Mouse (Mus musculus) CH12.LX (cell line): ENCODE data around the gene Tmc8. TPM values are rescaled to one million over a fixed set of nuclear protein-coding genes. Genes with fewer than 3 reads are reported as not detected.

Experiments
- DNase-seq: peaks from one replicate; pipeline ENCODE4 v3.0.0-alpha.2; 2013; ENCODE audit errors: extremely low read depth
- H3K27ac ChIP-seq: 2 replicates; pipeline ENCODE4 v1.5.1; 2012; ENCODE audit warnings: low read depth, mild to moderate bottlenecking, control low read depth, moderate library complexity; ENCODE audit not compliant: insufficient read depth
- H3K27me3 ChIP-seq: replicated peaks from 2 replicates; pipeline ENCODE3; 2012; ENCODE audit warnings: inconsistent platforms
- H3K36me3 ChIP-seq, 2 experiments: replicated peaks in 1 of 2; 2 replicates each; pipeline versions ENCODE3 to v1.6.1; 2012; ENCODE audit warnings: inconsistent platforms in 1 of 2, low read length in 1 of 2, mild to moderate bottlenecking in 1 of 2, mixed read lengths in 1 of 2, moderate library complexity in 1 of 2; ENCODE audit not compliant: control insufficient read depth in 1 of 2, insufficient read depth in 1 of 2
- H3K4me1 ChIP-seq, 2 experiments: 2 replicates each; pipeline ENCODE4 v1.6.1; 2012; ENCODE audit warnings: inconsistent platforms in 1 of 2, moderate library complexity in 1 of 2; ENCODE audit not compliant: insufficient read depth in 2 of 2, control insufficient read depth in 1 of 2
- H3K4me2 ChIP-seq: 2 replicates; pipeline ENCODE4 v1.6.1; 2012; ENCODE audit warnings: low read depth, mild to moderate bottlenecking, control low read depth; ENCODE audit not compliant: poor library complexity, insufficient read depth, severe bottlenecking
- H3K4me3 ChIP-seq, 3 experiments: fragments of 150-350 bp in 1 of 3; sonication (generic) in 1 of 3; replicated peaks in 1 of 3; 2 replicates each; pipeline versions ENCODE3 to v1.5.1; 2011 to 2012; ENCODE audit warnings: low read depth in 2 of 3, low read length in 2 of 3, mild to moderate bottlenecking in 2 of 3, moderate library complexity in 2 of 3, control low read depth in 1 of 3, improper control_type of control experiment in 1 of 3, inconsistent platforms in 1 of 3, mixed read lengths in 1 of 3; ENCODE audit not compliant: poor library complexity in 1 of 3
- H3K79me2 ChIP-seq: replicated peaks from 2 replicates; pipeline ENCODE4 v1.6.1; 2012; ENCODE audit warnings: mild to moderate bottlenecking, moderate library complexity; ENCODE audit not compliant: control insufficient read depth, poor library complexity, insufficient read depth, severe bottlenecking; ENCODE audit errors: extremely low read depth
- H3K9ac ChIP-seq: 2 replicates; pipeline ENCODE4 v1.6.1; 2012; ENCODE audit warnings: low read depth, mild to moderate bottlenecking, control low read depth, moderate library complexity; ENCODE audit not compliant: insufficient read depth
- H3K9me3 ChIP-seq: replicated peaks from 2 replicates; pipeline ENCODE3; 2012; ENCODE audit warnings: low read length, inconsistent platforms, mixed read lengths
- BHLHE40 ChIP-seq: IDR thresholded peaks from 2 replicates; pipeline ENCODE4 v1.6.1; 2011; ENCODE audit warnings: mild to moderate bottlenecking, low read depth, low read length, improper control_type of control experiment
- CHD1 ChIP-seq: IDR thresholded peaks from 2 replicates; pipeline ENCODE4 v1.6.1; 2012; ENCODE audit warnings: low read depth, low read length, improper control_type of control experiment, inconsistent platforms
- CTCF ChIP-seq, 2 experiments: IDR thresholded peaks in 1 of 2; conservative IDR thresholded peaks in 1 of 2; 2 replicates each; pipeline ENCODE4 v1.5.1; 2011 to 2012; ENCODE audit warnings: low read depth in 2 of 2, low read length in 2 of 2, improper control_type of control experiment in 1 of 2, inconsistent platforms in 1 of 2, mild to moderate bottlenecking in 1 of 2, moderate library complexity in 1 of 2
- EP300 ChIP-seq: IDR thresholded peaks from 2 replicates; pipeline ENCODE4 v1.6.1; 2011; ENCODE audit warnings: low read length, improper control_type of control experiment
- ETS1 ChIP-seq: conservative IDR thresholded peaks from 2 replicates; pipeline ENCODE4 v1.6.1; 2012; ENCODE audit warnings: low read depth, mild to moderate bottlenecking, inconsistent platforms, low read length, improper control_type of control experiment, moderate library complexity
- GABPA ChIP-seq: IDR thresholded peaks from 2 replicates; pipeline ENCODE4 v1.6.1; 2012; ENCODE audit warnings: low read depth, low read length, improper control_type of control experiment, inconsistent platforms; ENCODE audit not compliant: insufficient replicate concordance
- HCFC1 ChIP-seq: IDR thresholded peaks from 2 replicates; pipeline ENCODE4 v1.6.1; 2012; ENCODE audit warnings: low read depth, mild to moderate bottlenecking, inconsistent platforms, low read length, improper control_type of control experiment
- JUND ChIP-seq: conservative IDR thresholded peaks from 2 replicates; pipeline ENCODE4 v1.6.1; 2011; ENCODE audit warnings: low read depth, low read length, improper control_type of control experiment
- KAT2A ChIP-seq: IDR thresholded peaks from 2 replicates; pipeline ENCODE4 v1.6.1; 2012; ENCODE audit warnings: low read length, improper control_type of control experiment, inconsistent platforms; ENCODE audit not compliant: insufficient replicate concordance
- MAFK ChIP-seq: IDR thresholded peaks from 2 replicates; pipeline ENCODE4 v1.6.1; 2011; ENCODE audit warnings: low read length, improper control_type of control experiment; ENCODE audit not compliant: insufficient replicate concordance
- MAX ChIP-seq: IDR thresholded peaks from 2 replicates; pipeline ENCODE4 v1.6.1; 2011; ENCODE audit warnings: low read length, improper control_type of control experiment
- MAZ ChIP-seq: IDR thresholded peaks from 2 replicates; pipeline ENCODE4 v1.6.1; 2012; ENCODE audit warnings: low read depth, mild to moderate bottlenecking, inconsistent platforms, low read length, improper control_type of control experiment, moderate library complexity
- MXI1 ChIP-seq: IDR thresholded peaks from 2 replicates; pipeline ENCODE4 v1.6.1; 2011; ENCODE audit warnings: mild to moderate bottlenecking, low read depth, low read length, improper control_type of control experiment
- MYC ChIP-seq: IDR thresholded peaks from 2 replicates; pipeline ENCODE4 v1.6.1; 2011; ENCODE audit warnings: low read depth, mild to moderate bottlenecking, improper control_type of control experiment, low read length
- NRF1 ChIP-seq: IDR thresholded peaks from 2 replicates; pipeline ENCODE4 v1.6.1; 2014; ENCODE audit warnings: low read depth, mild to moderate bottlenecking, inconsistent platforms, low read length, improper control_type of control experiment, moderate library complexity
- PAX5 ChIP-seq: IDR thresholded peaks from 2 replicates; pipeline ENCODE4 v1.6.1; 2012; ENCODE audit warnings: low read length, inconsistent platforms, mixed read lengths
- POLR2A ChIP-seq: IDR thresholded peaks from 2 replicates; pipeline ENCODE4 v1.6.1; 2011; ENCODE audit warnings: low read depth, mild to moderate bottlenecking, improper control_type of control experiment, low read length
- RCOR1 ChIP-seq: conservative IDR thresholded peaks from 2 replicates; pipeline ENCODE4 v1.6.1; 2012; ENCODE audit warnings: low read depth, mild to moderate bottlenecking, inconsistent platforms, low read length, improper control_type of control experiment
- SMC3 ChIP-seq: IDR thresholded peaks from 2 replicates; pipeline ENCODE4 v1.6.1; 2011; ENCODE audit warnings: low read depth, low read length, improper control_type of control experiment
- TCF12 ChIP-seq: IDR thresholded peaks from 2 replicates; pipeline ENCODE4 v1.6.1; 2014; ENCODE audit warnings: low read depth, mild to moderate bottlenecking, inconsistent platforms, low read length, improper control_type of control experiment
- ZC3H11A ChIP-seq: IDR thresholded peaks from 2 replicates; pipeline ENCODE4 v1.6.1; 2012; ENCODE audit warnings: low read depth, mild to moderate bottlenecking, inconsistent platforms, low read length, improper control_type of control experiment
- ZNF384 ChIP-seq: IDR thresholded peaks from 2 replicates; pipeline ENCODE4 v1.6.1; 2012; ENCODE audit warnings: low read depth, low read length, improper control_type of control experiment, inconsistent platforms
- dilution Hi-C: fragments of 300-500 bp; cut with MboI; formaldehyde crosslinking; loops from 2 replicates; pipeline ENCODE4 v1.14.3; 2020; ENCODE audit warnings: low sequenced_read_pairs; ENCODE audit not compliant: extremely low pct_unique_long_range_greater_than_20kb, extremely low pct_ligation_motif_present
- in situ Hi-C: fragments of 300-500 bp; cut with MboI; formaldehyde crosslinking; loops from 3 replicates; pipeline ENCODE4 v1.14.3; 2019; ENCODE audit warnings: low sequenced_read_pairs, low pct_ligation_motif_present, low pct_unique_long_range_greater_than_20kb, mixed read lengths
- polyA plus RNA-seq: library from polyadenylated mRNA; unstranded; fragments of >175 nt; gene quantifications from 2 replicates; pipeline ENCODE4 v1.2.1, GENCODE M21; 2012; ENCODE audit warnings: low read depth; ENCODE audit not compliant: insufficient read length
- total RNA-seq, 2 experiments: library from RNA; depleted of rRNA; stranded (reverse); fragments of 300-350 nt in 1 of 2; fragments of >200 nt in 1 of 2; gene quantifications; 2 replicates each; pipeline ENCODE4 v1.2.3; 2012 to 2014

Gene Tmc8
- total and polyA plus RNA-seq, 3 experiments: 2.2 to 9.8 (median 6.1) TPM

DNA sequence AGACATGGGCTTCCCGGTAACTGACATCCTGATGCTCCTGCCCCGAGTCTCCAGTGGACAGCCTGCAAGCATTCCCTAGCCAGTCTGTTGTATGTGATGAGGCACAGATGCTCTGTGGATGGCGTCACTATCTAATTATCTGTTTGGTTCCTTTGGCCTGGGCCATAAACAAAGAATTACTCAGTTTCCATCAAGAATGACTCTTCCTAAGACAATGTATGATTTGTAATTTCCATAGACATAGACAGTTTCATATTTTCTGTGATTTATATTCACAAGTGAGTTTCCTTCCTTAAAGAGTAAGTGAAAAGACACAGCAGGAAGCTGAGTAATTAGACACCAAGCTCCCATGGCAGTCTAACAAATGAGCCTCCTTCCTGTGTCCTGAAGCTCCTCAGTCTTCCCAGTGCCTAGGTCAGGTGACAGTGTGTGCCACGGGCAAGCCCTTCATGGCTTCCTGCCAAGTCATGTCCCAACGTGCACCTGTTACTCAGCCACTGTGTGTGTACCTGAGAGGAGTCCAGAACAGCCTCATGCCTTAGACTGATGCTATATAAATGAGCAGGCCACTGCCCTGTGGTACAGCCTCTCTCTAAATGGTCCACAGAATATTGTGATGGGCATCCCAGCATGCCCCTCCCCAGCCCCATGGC, 45.7 kb upstream of the Tmc8 start:
- dilution Hi-C loops: no loop called here

DNA sequence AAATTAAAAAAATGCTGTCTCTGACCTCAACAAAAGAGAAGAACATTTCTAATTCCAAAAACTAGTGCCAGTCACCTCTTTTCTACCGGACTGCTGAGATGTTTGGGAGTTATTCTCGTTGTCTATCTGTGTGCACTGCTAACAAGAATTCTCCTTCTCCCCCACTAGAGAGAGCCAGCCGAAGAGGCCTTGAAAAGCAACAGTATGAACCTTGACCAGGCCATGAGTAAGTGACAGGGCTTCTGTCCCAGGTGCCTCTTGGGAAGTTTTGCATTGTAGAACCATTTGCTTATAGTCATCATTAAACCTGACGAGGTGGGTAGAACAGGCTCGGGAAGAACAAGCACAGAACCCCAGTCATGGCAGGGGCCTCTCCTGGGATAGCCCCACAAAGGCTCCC, 43.8 kb upstream of the Tmc8 start:
- Histone ChIP-seq H3K4me2 (no peak overlapping the region), H3K4me1 (peaks cover under 1 to 7% of the 10 kb centered on the region in 2 experiments; a peak in 2 of 4 replicates), H3K9me3 (no peaks in the 10 kb centered on the region), H3K27ac (no peak overlapping the region), H3K4me3 (no peak overlapping the region), H3K36me3 (peaks cover 68 to 91% of the 10 kb centered on the region in 2 experiments), H3K79me2 (no peaks in the 10 kb centered on the region), H3K9ac (no peak overlapping the region), H3K27me3 (no peaks in the 10 kb centered on the region)
- in situ Hi-C loops: no loop called here
- TF ChIP-seq BHLHE40: no peak
- TF ChIP-seq ZC3H11A: no peak
- no peak for TF ChIP-seq POLR2A
- no peak for TF ChIP-seq TCF12
- no peak for TF ChIP-seq MXI1
- TF ChIP-seq SMC3: no peak
- no peak for TF ChIP-seq ETS1
- no peak for TF ChIP-seq NRF1
- no peak for TF ChIP-seq MAZ
- TF ChIP-seq MAX: no peak
- no peak for TF ChIP-seq MYC
- no peak for TF ChIP-seq KAT2A
- no peak for TF ChIP-seq RCOR1
- TF ChIP-seq ZNF384: no peak
- TF ChIP-seq CHD1: no peak
- TF ChIP-seq EP300: no peak
- no peak for TF ChIP-seq GABPA
- no peak for TF ChIP-seq MAFK
- dilution Hi-C loops: no loop called here
- DNase-seq: no peak

More for the DNA sequence above, 45.7 kb upstream of the Tmc8 start:
- DNase-seq: no peak
- no peak overlapping the region for H3K4me3 ChIP-seq
- no peak overlapping the region for H3K4me2 ChIP-seq
- no peak overlapping the region for H3K27ac ChIP-seq
- no peaks in the 10 kb centered on the region for H3K79me2 ChIP-seq
- H3K27me3 ChIP-seq: no peaks in the 10 kb centered on the region
- peaks cover 57 to 80% of the 10 kb centered on the region in 2 experiments for H3K36me3 ChIP-seq
- no peaks in the 10 kb centered on the region for H3K9me3 ChIP-seq
- TF ChIP-seq RCOR1 (no peak), PAX5 (no peak), HCFC1 (no peak), JUND (no peak), CTCF (conservative IDR thresholded peaks at IDR 0.05 in 1 of 2, IDR thresholded peaks at IDR 0.05 in 1 of 2; ENCODE audit: low read depth in 2 of 2, low read length in 2 of 2) (no peak), KAT2A (no peak)
- in situ Hi-C loops: no loop called here
- H3K9ac ChIP-seq: no peak overlapping the region
- H3K4me1 ChIP-seq: peaks cover 0 to 8% of the 10 kb centered on the region in 2 experiments; a peak in 1 of 4 replicates
